Mouse (Mus musculus): ENCODE results near the gene Gnl2. TPM values are rescaled to one million over a fixed set of nuclear protein-coding genes. Genes with fewer than 3 reads are reported as not detected.

Gnl2 gene
- total RNA-seq, 2 experiments from 2014 or later: 67.9 to 76.1 TPM

GRCm38 (mm10) chr4:125066490-125067370, 50.3 kb downstream of the Gnl2 start, which contains the start of gene Snip1:
Snip1 (plus strand) TSS chr4:125066672.
- peak; percentile 93 to 94 for DNase-seq (ENCODE audit: low spot score in 2 of 2)
- H3K27ac ChIP-seq: peak within 1 kb of the TSS; percentile 89
- no peak for TF ChIP-seq CTCF (conservative IDR thresholded peaks at IDR 0.05)
- peak within 1 kb of the TSS; percentile 93 for H3K4me3 ChIP-seq

DNA sequence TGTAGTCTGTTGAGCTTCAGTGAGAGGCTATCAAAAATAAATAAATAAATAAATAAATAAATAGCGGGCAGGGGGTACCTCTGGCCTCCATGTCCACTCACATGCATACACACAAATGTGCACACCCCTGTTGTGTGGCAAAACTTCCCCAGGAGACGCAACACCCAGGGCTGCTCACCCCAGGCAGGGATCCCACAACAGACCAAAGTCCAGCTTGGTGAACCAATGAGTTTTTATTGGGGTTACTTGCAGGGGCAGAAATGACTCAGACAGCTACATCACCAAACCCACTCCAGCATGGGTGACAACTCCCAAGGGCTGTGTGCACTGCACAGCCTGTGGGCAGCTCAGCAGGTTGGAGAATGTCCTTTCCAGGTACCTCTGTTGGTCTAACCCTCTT, 61.3 kb downstream of the Gnl2 start:
- no peak for TF ChIP-seq CTCF (conservative IDR thresholded peaks at IDR 0.05)
- no peak overlapping the region for H3K27ac ChIP-seq
- DNase-seq (ENCODE audit: low spot score in 2 of 2): no peak
- no peak overlapping the region for H3K4me3 ChIP-seq

DNA sequence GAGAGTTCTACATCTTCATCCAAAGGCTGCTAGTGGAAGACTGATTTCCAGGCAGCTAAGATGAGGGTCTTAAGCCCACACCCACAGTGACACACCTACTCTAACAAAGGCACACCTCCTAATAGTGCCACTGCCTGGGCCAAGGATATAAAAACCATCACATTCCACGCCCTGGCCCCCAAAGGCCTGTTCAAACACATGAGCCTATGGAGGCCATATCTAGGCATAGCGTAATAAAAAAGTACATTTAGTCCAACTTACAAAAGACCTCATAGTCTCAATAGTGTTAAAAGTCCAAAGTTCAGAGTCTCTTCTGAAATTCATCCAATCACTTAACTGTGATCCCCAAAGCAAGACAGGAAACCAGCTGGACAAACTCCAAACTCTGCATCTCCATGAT, 62.3 kb downstream of the Gnl2 start:
- H3K27ac ChIP-seq: no peak overlapping the region
- H3K4me3 ChIP-seq: no peak overlapping the region
- no peak for DNase-seq (ENCODE audit: low spot score in 2 of 2)
- no peak for TF ChIP-seq CTCF (conservative IDR thresholded peaks at IDR 0.05)

- peak; percentile 89 to 95 for DNase-seq (ENCODE audit: low spot score in 2 of 2)
- peak within 1 kb of the TSS; percentile 98 for H3K27ac ChIP-seq
These were observed 68.3 kb downstream of the Gnl2 start, which contains the start of gene Meaf6 for GRCm38 (mm10) chr4:125084403-125085345. Meaf6 (plus strand) TSS chr4:125085134.

GRCm38 (mm10) chr4:125085346-125085841, 69.0 kb downstream of the Gnl2 start:
- peak; percentile 65 to 68 for DNase-seq (ENCODE audit: low spot score in 2 of 2)
- TF ChIP-seq CTCF (conservative IDR thresholded peaks at IDR 0.05): no peak
- H3K27ac ChIP-seq: peak overlapping the region; percentile 98
- peak overlapping the region; percentile 84 for H3K4me3 ChIP-seq

More at GRCm38 (mm10) chr4:125084403-125085345, 68.3 kb downstream of the Gnl2 start, which contains the start of gene Meaf6:
- TF ChIP-seq CTCF (conservative IDR thresholded peaks at IDR 0.05): peak; percentile 95
- peak within 1 kb of the TSS; percentile 84 for H3K4me3 ChIP-seq

- Histone ChIP-seq H3K27ac (no peak overlapping the region), H3K4me3 (no peak overlapping the region)
- no peak for DNase-seq (ENCODE audit: low spot score in 2 of 2)
These were observed 76.6 kb downstream of the Gnl2 start for GRCm38 (mm10) chr4:125093031-125093430.

DNA sequence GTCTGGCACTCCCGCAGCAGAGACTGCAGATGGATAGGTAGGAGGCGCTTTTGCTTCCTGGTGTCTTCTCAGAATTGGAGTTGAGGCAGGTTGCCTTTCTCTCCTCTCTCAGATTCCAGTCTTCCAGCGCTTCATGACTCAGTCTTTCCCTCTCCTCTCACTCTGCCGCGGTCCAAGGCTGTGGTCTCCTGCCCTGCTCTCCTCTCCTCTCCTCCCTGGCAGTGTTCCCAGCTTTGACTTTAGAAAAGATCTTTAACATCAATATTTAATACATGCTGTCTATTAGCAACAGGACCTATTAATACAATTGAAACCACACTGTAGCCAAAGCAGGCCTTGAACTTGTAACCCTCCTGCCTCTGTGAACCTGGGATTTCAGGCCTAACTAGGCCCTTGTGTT, 79.7 kb downstream of the Gnl2 start:
- TF ChIP-seq CTCF (conservative IDR thresholded peaks at IDR 0.05): no peak
- H3K4me3 ChIP-seq: no peak overlapping the region
- DNase-seq (ENCODE audit: low spot score in 2 of 2): no peak
- no peak overlapping the region for H3K27ac ChIP-seq

More at GRCm38 (mm10) chr4:125093031-125093430, 76.6 kb downstream of the Gnl2 start:
- no peak for TF ChIP-seq CTCF (conservative IDR thresholded peaks at IDR 0.05)

GRCm38 (mm10) chr4:125097412-125097811, 81.0 kb downstream of the Gnl2 start:
- H3K4me3 ChIP-seq: no peak overlapping the region
- no peak for DNase-seq (ENCODE audit: low spot score in 2 of 2)
- TF ChIP-seq CTCF (conservative IDR thresholded peaks at IDR 0.05): no peak
- H3K27ac ChIP-seq: no peak overlapping the region

GRCm38 (mm10) chr4:125099458-125099857, 83.1 kb downstream of the Gnl2 start:
- DNase-seq (ENCODE audit: low spot score in 2 of 2): peak; percentile 72 to 89
- H3K27ac ChIP-seq: no peak overlapping the region
- peak; percentile 96 for TF ChIP-seq CTCF (conservative IDR thresholded peaks at IDR 0.05)

GRCm38 (mm10) chr4:125101334-125101733, 84.9 kb downstream of the Gnl2 start:
- TF ChIP-seq CTCF (conservative IDR thresholded peaks at IDR 0.05): no peak
- DNase-seq (ENCODE audit: low spot score in 2 of 2): no peak
- Histone ChIP-seq H3K27ac (no peak overlapping the region), H3K4me3 (no peak overlapping the region)

More at GRCm38 (mm10) chr4:125099458-125099857, 83.1 kb downstream of the Gnl2 start:
- H3K4me3 ChIP-seq: no peak overlapping the region

Other genes with a start within 250 kb of the Gnl2 start
- 10 to 100 TPM; 24.6 to 24.8 TPM for gene Mtf1, start 214.5 kb upstream of the Gnl2 start, total RNA-seq (2021)
- gene Yrdc, start 165.9 kb upstream of the Gnl2 start, total RNA-seq (2021): 10 to 100 TPM; 30.3 to 38.0 TPM
- 10 to 100 TPM; 72.0 to 94.5 TPM for gene 1110065P20Rik, start 165.4 kb upstream of the Gnl2 start, total RNA-seq (2021)
- gene Maneal, start 154.4 kb upstream of the Gnl2 start, total RNA-seq (2021): 10 to 100 TPM; 52.3 to 54.4 TPM
- gene Epha10, start 135.7 kb upstream of the Gnl2 start, total RNA-seq (2021): 10 to 100 TPM; 42.5 to 51.3 TPM
- gene 9930104L06Rik, start 79.5 kb upstream of the Gnl2 start, total RNA-seq (2021): 10 to 100 TPM; 22.1 to 23.6 TPM
- 1 to 10 TPM; 2.1 to 2.9 TPM for gene Cdca8, start 77.3 kb upstream of the Gnl2 start, total RNA-seq (2021)
- 1 to 10 TPM; 9.5 to 9.8 TPM for gene Rspo1, start 30.2 kb upstream of the Gnl2 start, total RNA-seq (2021)
- gene Dnali1, start 49.1 kb downstream of the Gnl2 start, total RNA-seq (2021): under 1 TPM; 0.64 to 1.00 TPM
- gene Snip1, start 50.1 kb downstream of the Gnl2 start, total RNA-seq (2021): 10 to 100 TPM; 14.6 to 16.3 TPM
- gene Meaf6, start 68.5 kb downstream of the Gnl2 start, total RNA-seq (2021): 100 to 1,000 TPM; 111 to 116 TPM
- 1 to 10 TPM; 1.1 to 1.2 TPM for gene Zc3h12a, start 111.3 kb downstream of the Gnl2 start, total RNA-seq (2021)

All from layer of hippocampus, adult 2 months (tissue).